Mouse (Mus musculus) brown adipose tissue, adult 24 weeks (tissue): ENCODE results near the gene Iqsec3. TPM values are rescaled to one million over a fixed set of nuclear protein-coding genes. Genes with fewer than 3 reads are reported as not detected.

Experiments used
- H3K27ac ChIP-seq: fragments of 200-500 bp; replicated peaks from 2 replicates; pipeline ENCODE4 v1.5.1; 2012; ENCODE audit warnings: low read depth, mild to moderate bottlenecking, low read length
- H3K4me1 ChIP-seq: fragments of 200-500 bp; 2 replicates; pipeline ENCODE4 v1.6.1; 2012; ENCODE audit warnings: low read length, mixed read lengths; ENCODE audit not compliant: control insufficient read depth, insufficient read depth, insufficient read length
- H3K4me3 ChIP-seq: fragments of 200-500 bp; 2 replicates; pipeline ENCODE4 v1.5.1; 2012; ENCODE audit warnings: low read depth, mild to moderate bottlenecking, low read length, moderate library complexity; ENCODE audit not compliant: insufficient read depth
- polyA plus RNA-seq: library from polyadenylated mRNA; stranded (reverse); fragments of >200 nt; gene quantifications from 2 replicates; pipeline ENCODE4 v1.2.4, GENCODE M21; 2012; ENCODE audit not compliant: missing spikeins, insufficient read depth, insufficient read length

The Iqsec3 gene
- polyA plus RNA-seq = 0.29 and 0.36 TPM in 2 replicates

GRCm38 (mm10) chr6:121473093-121473821 lies at the start of gene Iqsec3:
Iqsec3 (minus strand) TSS chr6:121473678.
- Histone ChIP-seq H3K4me3 (no peak within 1 kb of the TSS), H3K4me1 (no peaks in the 10 kb centered on the region)

GRCm38 (mm10) chr6:121522106-121522705 lies 48.7 kb upstream of the Iqsec3 start:
- Histone ChIP-seq H3K4me3 (no peak overlapping the region), H3K4me1 (no peaks in the 10 kb centered on the region), H3K27ac (no peak overlapping the region)

More at GRCm38 (mm10) chr6:121473093-121473821, at the start of gene Iqsec3:
- no peak within 1 kb of the TSS for H3K27ac ChIP-seq

DNA sequence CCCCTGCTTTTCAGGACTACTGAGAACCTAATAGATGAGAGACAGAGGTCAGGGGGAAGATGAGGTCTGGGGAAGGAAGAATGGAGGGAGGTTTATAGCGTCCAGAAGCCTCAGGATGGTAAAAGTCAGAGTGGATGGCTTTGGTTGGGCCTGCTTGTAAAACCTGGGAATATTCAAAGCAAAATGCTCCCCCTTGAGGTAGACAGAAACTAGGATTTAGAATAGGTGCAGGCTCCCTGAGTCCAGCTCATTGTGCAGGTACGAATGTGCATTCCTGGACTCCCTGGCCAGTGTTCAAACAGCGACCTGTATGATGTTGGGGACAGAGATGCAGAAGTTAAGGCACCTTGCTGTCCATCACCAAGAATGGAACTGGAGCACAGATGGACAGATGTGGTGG lies 47.6 kb upstream of the Iqsec3 start:
- no peak overlapping the region for H3K27ac ChIP-seq
- H3K4me1 ChIP-seq = no peaks in the 10 kb centered on the region
- no peak overlapping the region for H3K4me3 ChIP-seq

GRCm38 (mm10) chr6:121519896-121520295 lies 46.4 kb upstream of the Iqsec3 start:
- Histone ChIP-seq H3K4me1 (no peaks in the 10 kb centered on the region), H3K27ac (no peak overlapping the region)

GRCm38 (mm10) chr6:121519266-121519810 lies 45.9 kb upstream of the Iqsec3 start:
- Histone ChIP-seq H3K4me3 (no peak overlapping the region), H3K4me1 (no peaks in the 10 kb centered on the region), H3K27ac (no peak overlapping the region)

More at GRCm38 (mm10) chr6:121519896-121520295, 46.4 kb upstream of the Iqsec3 start:
- H3K4me3 ChIP-seq = no peak overlapping the region

DNA sequence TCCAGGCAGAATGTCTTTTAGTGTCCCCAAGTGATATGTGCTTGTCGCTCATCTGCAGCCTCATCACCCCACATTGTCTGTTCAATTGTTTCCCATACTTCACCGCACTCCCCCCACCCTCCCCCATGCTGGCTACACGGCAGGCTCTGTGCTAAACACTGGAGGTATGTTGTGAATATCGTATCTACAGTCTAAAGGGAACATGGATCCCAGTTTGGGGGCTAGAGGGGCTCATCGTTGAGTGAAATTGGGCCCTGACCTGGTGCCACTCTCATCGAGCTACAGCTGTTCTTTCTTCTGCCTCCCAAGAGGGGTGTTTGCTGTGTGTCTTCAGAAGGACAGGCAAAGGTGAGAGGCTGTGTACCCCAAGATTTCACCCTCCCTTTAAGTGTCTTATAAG lies 44.2 kb upstream of the Iqsec3 start:
- no peak overlapping the region for H3K4me3 ChIP-seq
- no peak overlapping the region for H3K27ac ChIP-seq
- H3K4me1 ChIP-seq = no peaks in the 10 kb centered on the region

- no peaks in the 10 kb centered on the region for H3K4me1 ChIP-seq
- no peak overlapping the region for H3K27ac ChIP-seq
- no peak overlapping the region for H3K4me3 ChIP-seq
Measured at GRCm38 (mm10) chr6:121510381-121510780, 36.9 kb upstream of the Iqsec3 start.

- Histone ChIP-seq H3K27ac (no peak overlapping the region), H3K4me1 (no peaks in the 10 kb centered on the region), H3K4me3 (no peak overlapping the region)
Measured at GRCm38 (mm10) chr6:121509871-121510270, 36.4 kb upstream of the Iqsec3 start.

DNA sequence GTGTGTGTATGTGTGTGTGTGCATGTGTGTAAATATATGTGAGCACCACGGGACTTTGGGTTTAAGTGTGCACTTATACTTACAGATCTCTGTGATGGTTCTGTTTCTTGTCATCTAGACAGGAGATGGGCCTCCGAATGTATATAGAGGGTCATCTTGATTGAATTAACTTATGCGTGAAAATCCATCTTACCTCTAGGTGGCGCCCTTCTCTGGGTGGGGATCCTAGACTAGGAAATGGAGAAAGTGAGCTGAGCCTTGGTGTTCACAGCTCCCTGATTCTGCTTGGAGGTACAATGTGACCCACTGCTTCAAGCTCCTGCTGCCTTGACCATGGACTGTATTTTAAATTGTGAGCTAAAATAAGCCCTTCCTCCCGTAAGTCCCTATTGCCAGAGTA lies 34.8 kb upstream of the Iqsec3 start:
- H3K4me3 ChIP-seq = no peak overlapping the region
- H3K27ac ChIP-seq = no peak overlapping the region
- no peaks in the 10 kb centered on the region for H3K4me1 ChIP-seq

- Histone ChIP-seq H3K4me3 (no peak overlapping the region), H3K4me1 (no peaks in the 10 kb centered on the region), H3K27ac (no peak overlapping the region)
Measured at GRCm38 (mm10) chr6:121501044-121501638, 27.7 kb upstream of the Iqsec3 start.

GRCm38 (mm10) chr6:121499856-121500255 lies 26.4 kb upstream of the Iqsec3 start:
- Histone ChIP-seq H3K4me1 (no peaks in the 10 kb centered on the region), H3K27ac (no peak overlapping the region), H3K4me3 (no peak overlapping the region)

GRCm38 (mm10) chr6:121498819-121499535 lies 25.5 kb upstream of the Iqsec3 start:
- Histone ChIP-seq H3K4me1 (no peaks in the 10 kb centered on the region), H3K27ac (no peak overlapping the region), H3K4me3 (no peak overlapping the region)

DNA sequence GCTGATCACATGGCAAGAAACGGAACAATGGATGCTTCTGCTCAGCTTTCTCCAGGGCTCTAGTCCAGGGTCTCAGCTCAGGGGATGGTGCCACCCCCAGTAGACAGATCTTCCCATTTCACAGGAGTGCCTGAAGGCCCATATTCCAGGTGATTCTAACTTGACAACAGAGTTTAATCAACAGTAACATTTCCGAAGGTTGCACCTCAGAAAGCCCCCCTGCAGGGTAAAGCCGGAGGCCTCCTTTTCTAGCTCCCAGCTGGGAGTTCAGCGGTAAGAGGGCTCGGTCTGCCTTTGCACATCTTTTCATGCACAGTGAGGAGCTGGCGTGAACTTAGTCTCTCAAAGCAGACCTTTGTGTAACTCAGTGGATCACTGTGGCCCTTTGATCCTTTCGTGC lies 22.1 kb upstream of the Iqsec3 start:
- H3K4me1 ChIP-seq = no peaks in the 10 kb centered on the region
- no peak overlapping the region for H3K27ac ChIP-seq

GRCm38 (mm10) chr6:121495026-121495425 lies 21.5 kb upstream of the Iqsec3 start:
- Histone ChIP-seq H3K27ac (no peak overlapping the region), H3K4me1 (no peaks in the 10 kb centered on the region), H3K4me3 (no peak overlapping the region)

More for the DNA sequence above, 22.1 kb upstream of the Iqsec3 start:
- H3K4me3 ChIP-seq = no peak overlapping the region

- Histone ChIP-seq H3K27ac (no peak overlapping the region), H3K4me1 (no peaks in the 10 kb centered on the region), H3K4me3 (no peak overlapping the region)
Measured at GRCm38 (mm10) chr6:121494319-121494718, 20.8 kb upstream of the Iqsec3 start.
